Mouse (Mus musculus) kidney, embryonic 14.5 days (tissue): ENCODE measurements around the gene Apobec4. TPM values are rescaled to one million over a fixed set of nuclear protein-coding genes. Genes with fewer than 3 reads are reported as not detected.

Experiments used
- polyA plus RNA-seq: library from polyadenylated mRNA; unstranded; fragments of >200 nt; fragmentation: Nextera tagmentation; extraction: Ambion mirVana; gene quantifications from 2 replicates; pipeline ENCODE4 v1.2.1, GENCODE M21; 2014

Gene Apobec4
- polyA plus RNA-seq, 1 experiment from 2014 or later: not detected

Other genes with a start within 250 kb of the Apobec4 start
- 45.2 and 63.8 TPM in 2 replicates for gene Rgl1, start 15.8 kb downstream of the Apobec4 start, polyA plus RNA-seq
- gene Arpc5, start 16.0 kb downstream of the Apobec4 start, polyA plus RNA-seq: 228 and 240 TPM in 2 replicates
- 5.6 and 7.1 TPM in 2 replicates for gene Ncf2, start 49.6 kb downstream of the Apobec4 start, polyA plus RNA-seq
- 27.9 and 43.1 TPM in 2 replicates for gene Smg7, start 152.1 kb downstream of the Apobec4 start, polyA plus RNA-seq
- gene Nmnat2, start 204.4 kb downstream of the Apobec4 start, polyA plus RNA-seq: 0.79 and 0.93 TPM in 2 replicates